Mouse (Mus musculus) embryonic facial prominence, embryonic 11.5 days (tissue): ENCODE measurements around the gene Lims1. TPM values are rescaled to one million over a fixed set of nuclear protein-coding genes. Genes with fewer than 3 reads are reported as not detected.
"Not testable (repeated sequence)": the region's sequence is repeated elsewhere in the genome, so short reads cannot be mapped to it uniquely, and the experiment has no call there.

Experiments
- ATAC-seq: fragments of 200-750 bp; cut with Nextera tagmentation; replicated peaks from 2 replicates; pipeline ENCODE4 v1.8.0; 2017; ENCODE audit warnings: low read depth; ENCODE audit not compliant: insufficient number of reproducible peaks, low FRiP score, low TSS enrichment
- DNase-seq: peaks from one replicate; pipeline ENCODE4 v3.0.0-alpha.2; 2015; ENCODE audit warnings: low spot score
- H3K27ac ChIP-seq: fragments of 300-500 bp; sonication (generic); replicated peaks from 2 replicates; pipeline ENCODE4 v1.5.1; 2014; ENCODE audit warnings: mild to moderate bottlenecking, low read depth, low read length, control low read depth
- H3K27me3 ChIP-seq: fragments of 300-500 bp; sonication (generic); 2 replicates; pipeline ENCODE4 v1.6.1; 2014; ENCODE audit warnings: mild to moderate bottlenecking, low read length, moderate library complexity, mixed read lengths; ENCODE audit not compliant: control insufficient read depth, insufficient read depth
- H3K36me3 ChIP-seq: fragments of 300-500 bp; sonication (generic); replicated peaks from 2 replicates; pipeline ENCODE4 v1.6.1; 2014; ENCODE audit warnings: low read depth, mild to moderate bottlenecking, low read length, moderate library complexity, mixed read lengths; ENCODE audit not compliant: control insufficient read depth, insufficient read depth
- H3K4me1 ChIP-seq: fragments of 300-500 bp; sonication (generic); 2 replicates; pipeline ENCODE4 v1.6.1; 2014; ENCODE audit warnings: low read length, mixed read lengths; ENCODE audit not compliant: control insufficient read depth, insufficient read depth
- H3K4me2 ChIP-seq: fragments of 300-500 bp; sonication (generic); 2 replicates; pipeline ENCODE4 v1.6.1; 2014; ENCODE audit warnings: low read depth, mild to moderate bottlenecking, control low read depth, low read length, moderate library complexity
- H3K4me3 ChIP-seq: fragments of 300-500 bp; sonication (generic); 2 replicates; pipeline ENCODE4 v1.5.1; 2014; ENCODE audit warnings: low read depth, low read length, control low read depth
- H3K9ac ChIP-seq: fragments of 300-500 bp; sonication (generic); replicated peaks from 2 replicates; pipeline ENCODE4 v1.6.1; 2014; ENCODE audit warnings: mild to moderate bottlenecking, control low read depth, low read length
- H3K9me3 ChIP-seq: fragments of 300-500 bp; sonication (generic); replicated peaks from 2 replicates; pipeline ENCODE4 v1.6.1; 2016; ENCODE audit warnings: mild to moderate bottlenecking, low read length, inconsistent platforms, mixed read lengths; ENCODE audit not compliant: control insufficient read depth
- WGBS: fragments of 180-500 bp; shearing (Covaris S2); extraction: QIAGEN DNeasy Blood & Tissue Kit; methylation state at CpG from one replicate; pipeline ENCODE4 v1.1.7; 2014; 5-methylcytosine and 5-hydroxymethylcytosine counted together
- polyA plus RNA-seq: library from polyadenylated mRNA; unstranded; fragments of >200 nt; fragmentation: Nextera tagmentation; extraction: Ambion mirVana; gene quantifications from 2 replicates; pipeline ENCODE4 v1.2.1, GENCODE M21; 2014

Gene Lims1
- polyA plus RNA-seq, 1 experiment from 2014 or later = 89.2 TPM

GRCm38 (mm10) chr10:58312887-58313286 is 10.4 kb upstream of the Lims1 start:
- Histone ChIP-seq H3K4me1 (no peaks in the 10 kb centered on the region), H3K9me3 (no peaks in the 10 kb centered on the region), H3K4me3 (no peak overlapping the region), H3K27ac (no peak overlapping the region), H3K27me3 (no peaks in the 10 kb centered on the region), H3K36me3 (no peaks in the 10 kb centered on the region), H3K4me2 (no peak overlapping the region), H3K9ac (no peak overlapping the region)
- DNase-seq = no peak
- WGBS = 94% methylated on average over 5 of the region's 5 CpGs
- ATAC-seq = no peak

DNA sequence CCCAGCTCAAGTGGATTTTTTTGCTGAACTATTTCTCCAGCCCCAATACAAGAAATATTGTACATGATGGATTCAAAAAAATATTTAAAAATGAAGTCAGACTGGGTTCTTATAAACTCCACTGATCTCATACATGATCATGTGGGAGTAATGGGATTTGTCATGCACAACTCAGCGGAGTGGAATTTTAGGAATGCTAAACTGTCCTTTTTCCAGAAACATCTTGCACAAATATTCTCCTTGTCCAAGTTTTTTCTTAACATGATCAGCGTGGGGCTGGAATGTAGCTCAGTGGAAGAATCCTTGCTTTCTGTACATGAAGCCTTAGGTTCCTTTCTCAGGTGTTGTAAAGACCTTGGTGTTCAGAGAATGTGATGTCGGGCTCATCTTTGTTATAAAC is 2.4 kb upstream of the Lims1 start:
- WGBS = 82% methylated on average over 3 of the region's 3 CpGs

DNA sequence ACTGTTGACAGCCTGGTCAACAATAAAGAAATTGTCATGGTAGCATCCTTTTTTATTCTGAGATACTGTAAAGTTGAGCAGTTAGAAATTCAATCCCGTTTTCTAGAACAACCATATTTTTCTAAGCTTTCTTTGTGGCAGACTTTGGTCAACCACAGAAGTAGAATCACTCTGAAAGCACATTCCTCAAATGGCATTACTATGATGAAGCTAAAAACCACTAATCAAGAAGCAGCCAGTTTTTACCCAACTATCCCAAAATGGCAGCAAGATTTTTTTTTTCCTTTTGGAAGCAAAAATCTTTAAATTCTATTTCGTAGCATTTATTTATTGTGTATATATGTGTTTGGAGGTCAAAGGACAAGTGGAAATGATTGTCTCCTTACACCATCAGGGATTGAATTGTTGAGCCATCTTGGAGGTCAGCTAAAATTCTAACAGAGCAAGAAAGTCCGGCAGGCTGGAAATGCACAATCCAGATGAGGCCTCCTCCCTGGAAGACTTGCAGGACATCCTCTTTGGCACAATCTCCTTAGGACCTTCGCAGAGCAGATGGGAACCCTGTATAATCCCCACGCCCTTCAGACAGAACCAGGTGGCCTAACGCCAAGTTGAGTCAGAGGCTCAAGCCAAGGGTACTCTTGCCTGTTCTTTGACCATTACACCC is 772 bp upstream of the Lims1 start:
- H3K4me3 ChIP-seq = peak overlapping the region; percentile 79
- H3K9ac ChIP-seq = peak overlapping the region; percentile 53
- H3K9me3 ChIP-seq = no peaks in the 10 kb centered on the region
- peak overlapping the region; percentile 35 for H3K4me2 ChIP-seq
- DNase-seq (no peak), ATAC-seq (no peak)
- no peaks in the 10 kb centered on the region for H3K27me3 ChIP-seq
- no peak overlapping the region for H3K27ac ChIP-seq
- H3K36me3 ChIP-seq = no peaks in the 10 kb centered on the region
- WGBS = 34% methylated on average over 6 of the region's 6 CpGs
- H3K4me1 ChIP-seq = no peaks in the 10 kb centered on the region

More for the DNA sequence above, 2.4 kb upstream of the Lims1 start:
- no peaks in the 10 kb centered on the region for H3K27me3 ChIP-seq
- ATAC-seq (no peak), DNase-seq (no peak)
- H3K9ac ChIP-seq = no peak overlapping the region
- no peak overlapping the region for H3K4me2 ChIP-seq
- no peaks in the 10 kb centered on the region for H3K4me1 ChIP-seq
- H3K4me3 ChIP-seq = no peak overlapping the region
- no peaks in the 10 kb centered on the region for H3K9me3 ChIP-seq
- no peak overlapping the region for H3K27ac ChIP-seq
- H3K36me3 ChIP-seq = no peaks in the 10 kb centered on the region

- 60% methylated on average over 3 of the region's 3 CpGs for WGBS
- H3K36me3 ChIP-seq = no peaks in the 10 kb centered on the region
- no peak overlapping the region for H3K9ac ChIP-seq
- H3K27me3 ChIP-seq = no peaks in the 10 kb centered on the region
- H3K9me3 ChIP-seq = no peaks in the 10 kb centered on the region
- H3K27ac ChIP-seq = no peak overlapping the region
- H3K4me3 ChIP-seq = no peak overlapping the region
- H3K4me1 ChIP-seq = no peaks in the 10 kb centered on the region
- no peak for DNase-seq
- H3K4me2 ChIP-seq = no peak overlapping the region
- no peak for ATAC-seq
Observed at GRCm38 (mm10) chr10:58326271-58326670, 3.0 kb downstream of the Lims1 start.

- H3K36me3 ChIP-seq, DNase-seq, H3K27me3 ChIP-seq, H3K4me3 ChIP-seq, H3K9ac ChIP-seq, H3K4me1 ChIP-seq, H3K27ac ChIP-seq, H3K9me3 ChIP-seq, H3K4me2 ChIP-seq, ATAC-seq: not testable (repeated sequence)
- 94% methylated on average over 6 of the region's 6 CpGs for WGBS
Observed at GRCm38 (mm10) chr10:58327836-58328235, 4.6 kb downstream of the Lims1 start.

- ATAC-seq (no peak), DNase-seq (no peak)
- no peak overlapping the region for H3K4me3 ChIP-seq
- H3K4me1 ChIP-seq = no peaks in the 10 kb centered on the region
- no peak overlapping the region for H3K27ac ChIP-seq
- no peak overlapping the region for H3K4me2 ChIP-seq
- no peaks in the 10 kb centered on the region for H3K9me3 ChIP-seq
- no peaks in the 10 kb centered on the region for H3K27me3 ChIP-seq
- H3K9ac ChIP-seq = no peak overlapping the region
- H3K36me3 ChIP-seq = no peaks in the 10 kb centered on the region
- WGBS = 95% methylated on average over 8 of the region's 8 CpGs
Observed at GRCm38 (mm10) chr10:58328517-58329108, 5.3 kb downstream of the Lims1 start.

DNA sequence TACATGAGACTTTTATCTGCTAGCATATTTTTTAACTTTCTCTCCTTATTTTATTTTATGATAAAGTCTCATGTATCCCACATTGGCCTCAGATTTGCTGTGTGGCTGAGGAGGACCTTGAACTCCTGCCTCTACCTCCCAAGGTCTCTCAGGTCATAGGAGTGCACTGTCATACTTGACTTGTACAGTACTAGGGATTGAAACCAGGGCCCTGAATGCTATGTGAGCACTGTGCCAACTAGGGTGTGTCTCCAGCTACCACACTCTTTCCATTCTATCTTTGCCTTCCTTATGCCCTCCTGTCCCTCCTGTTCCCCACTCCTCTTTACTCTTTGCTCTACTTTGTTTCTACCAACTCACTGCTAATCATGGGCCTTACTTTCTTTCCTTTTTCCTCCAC is 7.4 kb downstream of the Lims1 start:
- Histone ChIP-seq H3K4me2 (no peak overlapping the region), H3K4me1 (no peaks in the 10 kb centered on the region), H3K36me3 (no peaks in the 10 kb centered on the region), H3K27me3 (no peaks in the 10 kb centered on the region), H3K4me3 (no peak overlapping the region), H3K27ac (no peak overlapping the region), H3K9ac (no peak overlapping the region), H3K9me3 (no peaks in the 10 kb centered on the region)
- ATAC-seq = no peak
- no peak for DNase-seq

GRCm38 (mm10) chr10:58331741-58332140 is 8.5 kb downstream of the Lims1 start:
- ATAC-seq (no peak), DNase-seq (no peak)
- no peaks in the 10 kb centered on the region for H3K27me3 ChIP-seq
- H3K4me3 ChIP-seq = no peak overlapping the region
- no peaks in the 10 kb centered on the region for H3K9me3 ChIP-seq
- no peak overlapping the region for H3K9ac ChIP-seq
- no peak overlapping the region for H3K27ac ChIP-seq
- no peaks in the 10 kb centered on the region for H3K36me3 ChIP-seq
- H3K4me1 ChIP-seq = no peaks in the 10 kb centered on the region
- H3K4me2 ChIP-seq = no peak overlapping the region
